Mouse (Mus musculus) activated CD4-positive, CD25-positive, alpha-beta regulatory T cell, adult 9 weeks (primary cell): ENCODE data around the gene Hspa5. TPM values are rescaled to one million over a fixed set of nuclear protein-coding genes. Genes with fewer than 3 reads are reported as not detected.

ENCODE experiments used
- polyA plus RNA-seq: library from polyadenylated mRNA; unstranded; fragments of 100-300 nt; shearing (Covaris generic); gene quantifications from one replicate; pipeline ENCODE4 v1.2.1, GENCODE M21; 2017

Gene Hspa5
- polyA plus RNA-seq: 583 TPM

DNA sequence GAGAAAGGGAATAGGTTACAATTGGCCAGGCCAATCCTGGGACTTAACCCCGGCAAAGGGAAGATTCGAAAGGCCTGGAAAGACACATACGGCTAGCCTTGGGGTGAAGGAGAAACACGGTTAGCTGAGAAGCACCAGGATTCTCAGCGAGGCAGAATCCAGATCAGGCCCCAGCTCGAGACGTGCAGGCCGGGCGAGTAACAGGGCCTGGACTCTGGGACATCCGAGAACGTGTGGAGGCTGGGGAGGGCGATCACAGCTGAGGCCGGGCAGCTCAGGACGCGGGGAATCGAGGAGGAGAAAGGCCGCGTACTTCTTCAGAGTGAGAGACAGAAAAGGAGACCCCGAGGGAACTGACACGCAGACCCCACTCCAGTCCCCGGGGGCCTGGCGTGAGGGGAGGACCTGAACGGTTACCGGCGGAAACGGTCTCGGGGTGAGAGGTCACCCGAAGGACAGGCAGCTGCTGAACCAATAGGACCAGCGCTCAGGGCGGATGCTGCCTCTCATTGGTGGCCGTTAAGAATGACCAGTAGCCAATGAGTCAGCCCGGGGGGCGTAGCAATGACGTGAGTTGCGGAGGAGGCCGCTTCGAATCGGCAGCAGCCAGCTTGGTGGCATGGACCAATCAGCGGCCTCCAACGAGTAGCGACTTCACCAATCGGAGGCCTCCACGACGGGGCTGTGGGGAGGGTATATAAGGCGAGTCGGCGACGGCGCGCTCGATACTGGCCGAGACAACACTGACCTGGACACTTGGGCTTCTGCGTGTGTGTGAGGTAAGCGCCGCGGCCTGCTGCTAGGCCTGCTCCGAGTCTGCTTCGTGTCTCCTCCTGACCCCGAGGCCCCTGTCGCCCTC lies at the start of gene Hspa5:
Gene Hspa5 (plus strand): TSS at position 603 of the 859 bp plus-strand sequence.

DNA sequence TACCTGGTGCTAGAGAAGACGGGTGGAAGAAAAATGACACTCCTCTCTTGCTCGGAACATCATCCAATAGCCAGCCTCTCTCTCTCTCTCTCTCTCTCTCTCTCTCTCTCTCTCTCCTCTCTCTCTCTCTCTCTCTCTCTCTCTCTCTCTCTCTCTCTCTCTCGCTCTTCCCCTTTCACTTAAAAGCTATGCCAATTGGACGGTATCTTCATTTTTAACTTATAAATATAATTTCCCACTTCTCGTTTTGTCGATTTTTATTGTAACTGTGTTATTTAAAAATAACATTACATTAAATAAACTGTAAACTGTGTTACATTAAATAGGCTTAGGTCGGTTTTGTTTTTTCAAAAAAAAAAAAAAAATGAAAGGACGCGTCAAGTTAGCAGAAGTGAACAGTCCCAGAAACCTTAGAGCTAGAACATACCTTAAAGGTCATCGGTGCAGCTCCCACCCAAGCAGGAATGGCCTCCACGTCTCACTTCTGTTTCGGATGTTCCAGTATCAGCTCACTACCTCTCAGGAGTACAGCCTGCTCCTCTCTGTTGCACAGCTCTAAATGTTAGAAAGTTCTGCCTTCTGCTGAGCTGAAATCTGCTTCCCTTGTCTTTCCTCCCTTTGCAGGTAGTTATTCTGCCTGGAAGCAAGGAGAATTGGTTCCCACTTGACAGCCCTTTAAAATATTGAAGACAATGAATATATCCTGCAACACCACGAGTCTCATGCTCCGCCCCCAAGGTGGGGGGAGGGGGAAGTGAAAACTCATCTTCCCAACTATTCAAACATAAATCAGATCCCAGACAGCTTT lies 17.0 kb upstream of the Hspa5 start, which contains the start of gene Gapvd1:
Gene Gapvd1 (minus strand): TSS at position 682 of the 808 bp plus-strand sequence.

DNA sequence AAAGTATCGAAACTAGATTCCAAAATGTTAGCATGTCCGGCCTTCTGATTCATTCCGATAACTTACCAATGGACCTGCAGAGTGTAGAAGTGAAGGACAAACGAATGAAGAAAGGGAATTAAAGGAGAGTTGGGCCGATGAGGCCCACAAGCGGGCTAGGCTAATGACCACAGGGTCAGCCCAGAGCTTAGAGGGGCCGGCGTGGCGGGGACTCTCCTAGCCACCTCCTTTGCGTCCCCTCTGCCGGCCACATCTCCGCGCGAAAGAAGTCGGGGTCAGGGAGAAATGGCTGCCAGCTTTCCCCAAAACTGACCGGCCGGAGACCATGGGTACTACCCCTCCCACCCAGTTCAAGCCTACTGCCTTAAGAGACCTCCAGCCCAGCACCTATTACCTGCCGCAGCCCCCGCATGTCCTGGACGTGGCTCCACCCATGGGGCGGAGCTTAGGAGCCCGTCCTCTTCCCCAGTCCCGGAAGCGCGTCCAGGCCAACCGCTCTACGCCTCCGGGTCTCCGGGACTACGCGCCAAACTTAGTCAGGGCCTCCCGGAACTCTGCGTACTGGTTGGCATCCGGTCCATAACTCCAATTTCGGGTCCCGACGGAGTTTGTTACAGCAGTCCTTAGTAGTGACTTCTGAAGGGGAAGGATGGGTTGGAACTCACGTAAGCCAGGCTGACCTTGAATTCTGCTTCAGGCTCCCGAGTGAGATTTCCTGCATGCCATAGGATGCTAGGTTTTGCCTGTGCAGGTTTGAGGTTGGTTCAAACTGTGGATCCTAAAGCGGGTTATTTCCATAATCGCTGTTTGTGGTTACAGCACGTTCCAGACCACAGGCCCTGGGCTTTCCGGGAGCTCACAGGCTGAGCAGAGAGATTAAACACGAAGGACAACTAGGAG lies 27.8 kb downstream of the Hspa5 start, which contains the start of gene Rabepk:
Gene Rabepk (minus strand): TSS at position 556 of the 900 bp plus-strand sequence.

DNA sequence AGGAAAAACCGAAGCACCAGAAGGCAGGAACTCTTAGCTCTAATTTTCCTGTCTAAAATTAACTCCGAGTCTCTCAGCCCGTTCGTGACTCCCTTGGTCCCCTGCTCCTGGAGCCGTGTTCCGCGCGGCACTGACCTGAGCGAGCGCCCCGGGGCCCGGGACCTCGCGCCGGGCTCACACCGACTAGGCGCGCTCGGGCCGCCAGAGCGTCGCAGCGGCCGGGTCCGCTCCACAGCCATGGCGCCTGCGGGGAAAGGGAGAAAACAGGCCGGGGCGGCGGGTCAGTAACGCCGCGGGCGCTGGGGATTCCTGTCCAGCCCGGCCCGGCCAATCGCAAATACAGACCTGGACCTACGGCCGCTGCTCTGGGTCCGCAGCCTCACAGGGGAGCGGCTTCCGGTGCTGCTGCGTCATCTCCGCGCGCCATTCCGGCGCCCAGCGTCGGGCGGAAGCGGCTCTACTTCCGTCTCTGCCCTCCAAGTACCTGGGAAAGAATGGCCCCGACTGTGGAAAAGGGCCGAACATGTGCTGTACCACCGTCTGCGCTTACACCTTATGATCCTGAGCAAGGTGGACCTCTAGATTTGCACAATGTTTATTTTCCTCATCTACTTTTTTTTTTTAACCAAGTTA lies 54.2 kb downstream of the Hspa5 start, which contains the start of gene Fbxw2:
Gene Fbxw2 (minus strand): TSS at position 485 of the 633 bp plus-strand sequence.

Other genes starting within 250 kb of the Hspa5 start
- 111 TPM for gene Gapvd1, start 16.7 kb upstream of the Hspa5 start, polyA plus RNA-seq
- 42.7 TPM for gene Rabepk, start 27.9 kb downstream of the Hspa5 start, polyA plus RNA-seq
- gene Fbxw2, start 54.3 kb downstream of the Hspa5 start, polyA plus RNA-seq: 77.8 TPM
- gene Gm34653, start 61.0 kb downstream of the Hspa5 start, polyA plus RNA-seq: not detected
- gene Cutal, start 102.4 kb downstream of the Hspa5 start, polyA plus RNA-seq: not detected
- 85.7 TPM for gene Psmd5, start 103.0 kb downstream of the Hspa5 start, polyA plus RNA-seq
- gene Phf19, start 142.1 kb downstream of the Hspa5 start, polyA plus RNA-seq: 2.2 TPM
- 555 TPM for gene Traf1, start 189.8 kb downstream of the Hspa5 start, polyA plus RNA-seq